Mouse (Mus musculus) gastrocnemius, postnatal 4 days (tissue): ENCODE data around the gene Morc2a. TPM values are rescaled to one million over a fixed set of nuclear protein-coding genes. Genes with fewer than 3 reads are reported as not detected.
"Not testable (repeated sequence)": the region's sequence is repeated elsewhere in the genome, so short reads cannot be mapped to it uniquely, and the experiment has no call there.

Source experiments
- DNase-seq, 2 experiments: peaks; one replicate each; pipeline ENCODE4 v3.0.0; 2021 to 2022; ENCODE audit warnings: low spot score in 2 of 2, mixed read lengths in 2 of 2
- long read RNA-seq, 2 experiments: library from polyadenylated mRNA; stranded (forward); transcript quantifications; one replicate each; pipeline ENCODE4 v2.0.0; 2021
- total RNA-seq, 2 experiments: library from RNA; stranded (reverse); gene quantifications; 2 replicates each; pipeline ENCODE4 v1.2.3; 2021

The Morc2a gene
- total RNA-seq: 10 to 100 TPM; 31.3 to 32.1 TPM
- long read RNA-seq, experiment 1, full-length matches to known transcripts: 5 of 15 reads
- long read RNA-seq, experiment 1, partial matches to known transcripts: 5 of 15 reads
- long read RNA-seq, experiment 1, other reads (novel, unspliced or antisense): 5 of 15 reads
- long read RNA-seq, experiment 2, full-length matches to known transcripts: 3 of 13 reads
- long read RNA-seq, experiment 2, partial matches to known transcripts: 4 of 13 reads
- long read RNA-seq, experiment 2, other reads (novel, unspliced or antisense): 6 of 13 reads

DNA sequence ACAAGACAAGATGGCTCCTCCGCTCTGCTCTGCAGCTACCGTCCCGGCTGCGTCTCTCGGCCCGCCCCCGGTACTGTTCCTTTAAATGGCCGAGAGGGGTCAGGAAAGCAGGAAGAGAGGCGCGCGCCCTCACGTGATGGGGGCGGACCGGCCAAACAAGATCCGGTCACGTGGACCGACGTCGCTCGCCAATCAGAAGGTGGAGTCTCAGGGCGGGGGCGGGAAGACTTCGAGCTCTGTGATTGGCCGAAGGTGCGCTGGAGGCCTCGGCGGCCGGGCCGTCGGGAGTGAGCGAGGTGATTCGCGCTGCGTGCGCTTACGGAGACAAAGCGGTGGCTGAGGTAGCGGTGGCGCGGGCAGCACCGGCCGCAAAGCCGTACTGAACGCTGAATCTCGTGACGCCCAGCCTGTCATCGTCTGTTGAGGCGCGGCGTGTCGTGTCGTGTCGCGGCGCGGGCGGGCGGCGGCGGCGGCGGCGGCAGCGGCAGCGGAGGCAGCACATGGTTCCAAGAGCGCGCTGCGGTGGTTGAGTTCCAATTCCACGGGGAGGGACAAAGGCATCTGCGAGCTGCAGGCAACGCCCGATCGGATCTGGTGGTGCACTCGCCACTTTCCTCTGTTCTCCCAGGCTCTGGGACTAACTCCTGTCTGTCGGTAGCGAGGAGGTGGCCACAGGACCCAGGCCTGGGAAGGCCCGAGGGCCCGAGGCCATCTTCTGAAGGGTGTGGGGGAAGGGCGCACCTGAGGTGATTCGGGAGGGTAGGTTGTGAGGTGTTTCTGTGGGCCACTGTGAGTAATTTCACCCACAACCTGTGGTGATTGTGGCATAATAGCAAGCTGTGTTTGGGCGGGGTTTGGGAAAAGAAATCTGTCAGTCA lies at the start of gene Morc2a:
Gene Morc2a, plus strand, starts transcription at position 228 of the 878 bp plus-strand sequence.
- peak; percentile 91 to 95 for DNase-seq

DNA sequence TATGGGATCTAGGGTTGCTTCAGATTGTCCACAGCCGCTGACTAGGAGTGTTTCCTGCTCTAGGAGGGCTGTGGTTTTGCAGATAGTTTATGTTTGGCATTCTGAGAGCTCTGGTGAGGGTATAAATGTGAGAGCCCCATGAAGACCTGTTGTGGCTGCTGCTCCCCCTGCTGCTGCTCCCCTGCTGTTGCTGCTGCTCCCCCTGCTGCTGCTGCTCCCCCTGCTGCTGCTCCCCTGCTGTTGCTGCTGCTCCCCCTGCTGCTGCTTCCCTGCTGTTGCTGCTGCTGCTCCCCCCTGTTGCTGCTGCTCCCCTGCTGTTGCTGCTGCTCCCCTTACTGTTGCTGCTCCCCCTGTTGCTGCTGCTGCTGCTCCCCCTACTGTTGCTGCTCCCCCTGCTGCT lies 47.0 kb upstream of the Morc2a start:
- not testable (repeated sequence) for DNase-seq

DNA sequence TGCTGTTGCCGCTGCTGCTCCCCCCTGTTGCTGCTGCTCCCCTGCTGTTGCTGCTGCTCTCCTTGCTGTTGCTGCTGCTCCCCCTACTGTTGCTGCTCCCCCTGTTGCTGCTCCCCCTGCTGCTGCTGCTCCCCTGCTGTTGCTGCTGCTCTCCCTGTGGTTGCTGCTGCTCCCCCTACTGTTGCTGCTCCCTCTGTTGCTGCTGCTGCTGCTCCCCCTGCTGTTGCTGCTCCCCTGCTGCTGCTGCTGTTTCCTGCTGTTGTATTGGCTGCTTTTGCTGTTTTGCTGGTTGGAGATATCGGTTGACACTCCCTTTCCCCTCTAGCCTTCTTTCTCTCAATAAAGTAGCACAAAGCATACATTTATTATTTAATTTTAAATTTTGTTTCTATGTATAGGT lies 46.3 kb upstream of the Morc2a start:
- peak in 1 of 2 experiments; percentile 17 for DNase-seq

DNA sequence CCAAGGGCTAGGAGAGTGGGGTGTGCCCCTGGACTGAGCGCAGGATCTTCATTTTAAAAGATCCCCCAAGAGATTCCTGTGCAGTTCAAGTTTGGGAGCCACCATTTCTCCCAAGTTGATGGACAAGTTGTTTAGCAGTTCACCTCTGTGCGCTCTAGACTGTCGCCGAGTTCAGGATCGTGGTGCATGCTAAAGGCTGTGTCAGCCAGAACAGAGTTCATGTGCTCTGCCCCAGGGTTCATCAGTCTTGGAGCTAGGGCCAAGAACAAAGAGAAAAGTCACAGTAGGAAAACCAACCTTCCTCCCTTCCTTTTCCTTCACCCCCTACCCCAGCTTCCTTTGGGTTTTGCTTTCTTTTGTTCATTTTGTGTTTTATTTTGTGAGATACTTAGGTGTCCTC lies 42.5 kb upstream of the Morc2a start:
- no peak for DNase-seq

DNA sequence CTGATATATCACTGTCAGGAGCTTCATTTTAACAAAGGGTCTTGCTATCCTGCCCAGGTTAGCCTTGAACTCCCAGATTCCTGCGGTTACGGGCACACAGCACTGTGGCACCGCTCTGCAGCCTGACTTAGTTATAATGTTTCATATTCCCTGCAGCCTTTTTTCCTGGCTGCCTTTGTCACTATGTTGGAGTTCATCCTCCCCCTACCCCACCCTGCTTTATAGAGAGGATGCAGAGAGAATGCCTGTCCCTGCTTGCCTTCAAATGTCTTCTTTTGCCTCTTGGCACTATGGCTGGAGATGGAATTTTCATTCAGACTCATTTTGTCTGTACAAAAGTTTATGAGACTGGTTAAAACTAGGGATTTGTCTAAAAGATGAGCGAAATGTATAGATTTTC lies 33.4 kb upstream of the Morc2a start:
- DNase-seq: no peak

DNA sequence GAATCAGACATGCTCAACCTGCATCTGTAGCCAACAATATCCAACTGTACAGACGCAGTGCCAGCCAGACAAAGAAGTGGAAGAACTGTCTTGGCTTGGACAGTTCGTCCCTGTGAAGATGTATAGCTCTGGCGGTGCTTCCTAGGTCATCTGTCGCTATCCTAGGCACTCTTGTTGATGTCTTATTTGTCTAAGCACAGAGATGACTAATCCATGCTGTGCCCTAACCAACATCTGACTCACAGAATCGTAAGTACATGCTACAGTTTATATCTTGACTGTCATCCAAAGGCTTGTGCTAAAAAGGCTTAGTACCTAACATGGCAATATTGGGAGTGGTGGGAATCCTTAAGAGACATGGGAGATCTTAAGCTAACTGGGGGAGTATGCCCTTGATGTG lies 26.2 kb upstream of the Morc2a start:
- no peak for DNase-seq

DNA sequence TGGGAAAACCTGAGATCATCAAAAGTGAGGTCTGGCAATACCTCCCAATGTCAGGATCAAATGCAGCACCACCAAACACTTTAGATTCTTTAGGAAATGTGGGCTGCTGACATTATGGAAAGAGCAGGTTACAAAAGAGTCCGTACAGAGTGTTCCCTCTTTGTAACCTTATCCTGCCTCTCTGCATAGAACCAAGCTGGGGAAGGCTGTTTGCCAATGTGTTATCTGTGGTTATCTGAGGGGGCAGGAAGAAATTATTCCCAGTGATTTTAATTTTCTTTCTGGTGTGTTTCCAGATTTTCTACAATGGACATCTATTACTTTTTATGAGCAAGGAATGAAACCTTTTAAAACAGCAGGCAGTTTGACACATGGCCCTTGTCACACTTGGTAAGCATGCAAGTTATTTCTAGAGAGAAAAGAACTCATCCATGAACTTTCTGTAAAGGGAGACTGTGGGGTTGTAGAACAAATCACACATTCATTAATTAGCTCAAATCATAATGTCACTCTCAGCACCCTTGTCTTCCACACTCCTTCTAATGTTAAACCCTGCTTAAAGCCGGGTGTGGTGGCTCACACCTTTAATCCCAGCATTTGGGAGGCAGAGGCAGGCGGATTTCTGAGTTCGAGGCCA lies 24.5 kb upstream of the Morc2a start:
- DNase-seq: no peak

DNA sequence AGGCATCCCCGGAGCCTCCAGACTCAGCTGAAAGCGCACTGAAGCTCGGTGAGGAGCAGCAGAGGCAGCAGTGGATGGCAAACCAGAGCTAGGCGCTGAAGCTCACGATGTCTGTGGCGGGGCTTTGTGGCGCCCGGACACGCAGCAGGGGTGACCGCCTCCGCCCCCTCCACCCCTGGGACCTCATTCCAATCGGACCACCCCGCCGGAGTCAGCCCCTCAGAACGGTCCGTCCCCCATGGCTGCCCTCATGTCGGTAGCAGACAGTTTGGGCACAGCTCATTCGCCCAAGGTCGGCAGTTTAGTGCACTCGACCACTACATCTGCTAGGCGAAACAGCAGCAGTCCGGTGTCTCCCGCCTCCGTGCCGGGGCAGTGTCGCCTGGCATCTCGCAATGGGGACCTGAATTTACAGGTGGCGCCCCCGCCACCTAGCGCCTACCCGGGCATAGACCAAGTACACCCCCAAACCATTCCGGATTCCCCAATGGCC lies 19.9 kb upstream of the Morc2a start:
- peak; percentile 13 to 20 for DNase-seq

DNA sequence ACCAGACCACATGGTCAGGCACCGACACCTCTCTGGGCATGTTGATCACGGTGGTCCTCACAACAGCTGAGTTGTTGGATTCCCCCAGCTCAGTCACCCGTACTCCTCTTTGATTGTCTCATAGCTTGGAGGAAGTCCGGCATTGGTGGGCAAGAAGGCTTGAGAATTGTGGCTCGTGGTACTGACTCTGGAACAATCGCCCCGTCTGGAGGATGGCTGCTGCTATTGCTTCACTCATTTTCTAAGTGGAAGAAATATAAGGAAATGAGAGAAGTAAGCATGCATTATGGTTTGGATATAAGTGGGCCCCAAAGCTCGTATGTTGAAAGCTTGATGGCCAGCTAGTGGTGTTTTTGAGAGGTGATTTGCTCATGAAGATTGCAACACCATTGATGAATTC lies 15.7 kb upstream of the Morc2a start:
- not testable (repeated sequence) for DNase-seq

DNA sequence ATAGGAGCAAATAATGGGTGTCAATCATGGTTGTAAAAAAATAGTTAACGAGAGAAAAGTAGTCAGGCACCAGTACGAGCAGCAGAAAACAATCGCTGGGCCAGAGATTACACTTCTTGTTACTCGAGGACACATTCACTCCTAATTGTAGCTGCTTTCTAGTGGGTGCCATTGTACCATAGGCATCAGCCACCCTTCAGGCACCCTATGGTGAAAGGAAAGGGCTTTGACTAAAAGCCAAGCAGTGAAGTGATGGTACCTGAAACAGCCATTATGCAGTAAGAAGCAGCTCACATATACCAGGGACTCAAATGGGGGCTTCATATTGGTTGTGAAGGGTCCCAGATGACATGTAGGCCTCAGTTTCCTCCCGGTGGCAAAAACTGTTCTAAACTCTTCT lies 1.3 kb upstream of the Morc2a start:
- no peak for DNase-seq

DNA sequence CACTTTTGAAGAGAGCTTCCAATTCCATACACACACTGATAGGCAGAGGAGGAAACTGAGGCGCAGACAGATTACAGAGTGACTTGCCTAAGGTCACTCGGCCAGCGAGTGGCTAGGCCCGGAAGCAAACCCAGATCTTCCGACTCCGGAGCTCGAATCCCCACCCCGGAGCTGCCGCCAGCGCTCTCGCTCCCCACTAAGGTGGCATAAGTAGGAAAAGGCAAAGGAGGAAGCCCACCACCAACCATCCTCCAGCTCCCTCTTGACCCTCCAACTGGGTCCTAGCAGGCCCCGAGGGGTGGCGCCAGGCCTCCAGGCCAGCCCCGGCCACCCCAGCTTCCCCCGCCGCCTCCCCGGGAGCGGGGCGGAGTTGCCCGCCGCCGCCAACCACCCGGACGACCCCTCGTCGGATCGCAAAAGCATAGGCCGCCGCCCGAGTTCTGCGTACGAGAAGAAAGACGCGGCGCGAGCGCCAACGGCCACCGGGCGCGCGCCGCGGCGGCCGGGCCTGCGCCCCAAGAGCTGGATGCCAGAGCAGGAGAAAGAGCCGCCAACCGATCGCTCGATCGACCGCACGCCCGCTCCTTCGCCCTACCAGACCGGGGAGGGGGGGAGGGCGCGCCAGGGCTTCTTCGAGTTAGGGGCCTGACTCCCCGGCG lies 557 bp upstream of the Morc2a start:
- DNase-seq: peak in 1 of 2 experiments; percentile 38

DNA sequence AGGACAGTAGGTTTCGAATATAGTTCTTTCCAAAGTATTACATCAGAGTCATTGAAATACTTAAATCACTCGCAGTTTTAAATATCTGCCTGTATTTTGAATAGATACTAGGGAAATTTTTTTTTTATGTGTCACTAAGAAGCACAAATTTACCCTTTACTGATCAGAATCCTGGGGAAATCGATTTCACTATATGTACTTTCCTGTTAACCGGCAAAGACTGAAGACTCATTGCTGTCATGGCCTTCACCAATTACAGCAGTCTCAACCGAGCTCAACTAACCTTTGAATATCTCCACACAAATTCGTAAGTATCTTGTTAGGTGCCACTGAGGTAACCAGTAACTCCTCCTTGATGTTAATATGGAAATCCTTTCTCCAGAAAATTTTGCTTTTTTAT lies 1.1 kb downstream of the Morc2a start:
- DNase-seq: no peak

DNA sequence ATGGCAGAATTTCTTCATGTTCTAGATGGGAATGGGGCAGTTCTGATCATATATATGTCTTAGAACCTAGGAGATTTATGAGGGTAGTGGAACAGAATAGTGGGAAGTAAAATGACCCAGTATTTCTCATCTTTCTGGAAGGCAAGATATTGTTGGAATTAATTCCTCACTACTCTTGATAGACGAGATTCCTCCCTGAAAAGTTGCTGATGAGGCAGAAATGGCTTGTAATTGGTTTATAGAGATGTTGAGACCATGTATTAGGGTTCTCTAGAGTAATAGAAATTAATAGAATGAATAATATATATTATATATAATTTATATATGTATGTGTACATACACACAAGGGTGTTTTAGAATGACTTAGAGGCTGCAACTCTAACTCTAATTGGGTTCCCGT lies 13.0 kb downstream of the Morc2a start:
- DNase-seq: no peak

DNA sequence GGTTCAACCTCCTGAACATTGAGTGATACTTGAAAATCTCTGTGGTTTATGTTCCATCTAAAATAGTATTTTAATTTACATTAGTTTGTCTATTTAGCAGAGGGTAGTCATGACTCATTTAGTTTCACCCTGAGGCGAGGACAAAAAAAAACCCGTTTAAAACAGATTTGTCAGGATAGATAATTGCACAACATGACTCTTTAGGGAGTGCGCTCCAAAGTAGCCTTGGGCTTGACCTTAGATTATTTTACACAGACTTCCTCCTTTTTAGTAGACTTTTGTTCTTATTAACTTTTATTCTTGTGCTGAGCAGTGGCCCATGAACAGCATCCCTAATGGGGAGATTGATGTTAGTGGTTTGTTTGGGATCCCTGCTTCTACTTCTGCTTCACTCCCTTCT lies 18.5 kb downstream of the Morc2a start:
- DNase-seq: no peak

DNA sequence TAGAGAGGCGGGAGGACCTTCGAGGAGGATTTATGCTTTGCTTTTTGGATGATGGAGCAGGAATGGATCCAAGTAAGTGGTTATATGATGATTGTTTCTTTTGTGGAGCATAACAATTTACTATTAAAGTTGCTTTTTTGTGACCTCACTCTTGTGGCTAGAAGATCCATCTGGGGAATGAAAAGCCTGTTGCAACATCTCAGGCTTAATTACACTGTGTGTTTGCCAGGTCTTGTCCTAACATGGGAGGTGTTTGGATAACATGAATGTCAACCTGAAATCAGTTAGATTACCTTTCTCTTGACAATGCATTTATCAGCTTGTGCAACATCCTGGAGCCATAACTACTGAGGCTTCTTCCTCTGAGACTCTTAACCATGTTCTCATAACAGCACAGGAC lies 19.8 kb downstream of the Morc2a start:
- DNase-seq: no peak

DNA sequence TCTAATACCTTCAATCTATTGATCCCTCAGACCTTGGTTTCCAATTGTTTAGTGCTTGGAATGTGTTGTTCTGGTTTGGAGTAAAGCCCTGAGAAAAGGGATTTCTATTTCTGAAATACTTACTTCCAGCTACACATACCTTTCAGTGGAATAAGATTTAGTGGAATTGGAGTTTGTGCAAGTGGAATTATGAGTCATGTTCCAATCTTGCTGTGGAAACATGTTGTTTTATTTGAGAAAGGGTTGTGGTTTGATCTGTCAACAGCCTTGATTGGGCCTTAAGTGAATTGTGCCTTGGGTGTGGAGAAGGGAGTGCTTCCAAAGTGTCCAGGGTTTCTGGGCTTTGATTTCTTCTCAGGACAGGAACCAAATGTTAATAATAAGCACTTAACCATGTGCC lies 20.9 kb downstream of the Morc2a start:
- no peak for DNase-seq

DNA sequence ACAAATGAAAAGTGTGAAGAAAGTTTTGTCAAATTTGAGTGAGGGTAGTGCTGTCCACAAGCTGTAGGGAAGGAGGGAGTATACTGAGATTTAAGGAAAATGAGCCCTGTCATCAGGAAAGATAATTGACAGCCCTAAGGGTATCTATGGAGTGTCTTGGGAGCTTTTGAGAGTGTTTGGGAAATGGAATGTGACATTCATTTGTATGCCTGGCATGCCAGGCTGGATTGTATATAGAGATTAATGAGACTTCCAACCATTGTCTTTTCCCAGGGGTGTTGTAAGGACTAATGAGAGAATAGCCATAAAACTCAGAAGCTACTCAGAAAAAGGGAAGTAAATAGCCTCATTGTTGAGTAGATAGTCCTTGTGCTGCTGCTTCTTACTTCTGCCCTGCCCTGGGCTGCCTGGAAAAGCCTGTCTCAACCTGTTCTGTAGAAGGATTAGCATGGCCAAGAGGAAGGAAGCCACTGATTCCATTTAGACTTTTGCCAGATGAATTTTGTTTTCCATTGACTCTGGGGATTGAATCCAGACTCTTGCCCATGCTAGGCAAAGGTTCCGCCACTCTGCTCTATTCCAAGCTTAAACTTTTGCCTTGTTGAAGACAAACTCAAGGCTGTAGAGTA lies 22.1 kb downstream of the Morc2a start:
- DNase-seq: no peak

DNA sequence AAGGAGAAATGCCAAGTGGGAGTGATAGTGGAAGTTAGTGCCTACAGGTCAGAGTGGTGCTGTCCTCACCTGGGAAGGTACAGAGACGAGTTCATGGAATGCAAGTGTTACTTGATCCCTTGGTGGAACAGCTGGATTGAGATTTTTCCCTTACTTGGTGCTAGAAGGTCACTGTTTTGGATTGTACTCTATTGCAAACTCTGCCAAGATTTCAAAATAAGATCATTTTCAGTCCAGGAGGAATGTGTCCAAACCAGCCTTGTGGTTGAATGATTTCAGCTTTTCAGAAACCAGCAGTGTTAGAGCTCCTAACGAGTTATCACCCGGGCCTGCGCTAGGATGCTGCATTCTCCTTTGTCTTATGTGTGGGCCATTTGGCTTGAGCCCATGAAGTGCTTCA lies 25.6 kb downstream of the Morc2a start:
- no peak for DNase-seq

DNA sequence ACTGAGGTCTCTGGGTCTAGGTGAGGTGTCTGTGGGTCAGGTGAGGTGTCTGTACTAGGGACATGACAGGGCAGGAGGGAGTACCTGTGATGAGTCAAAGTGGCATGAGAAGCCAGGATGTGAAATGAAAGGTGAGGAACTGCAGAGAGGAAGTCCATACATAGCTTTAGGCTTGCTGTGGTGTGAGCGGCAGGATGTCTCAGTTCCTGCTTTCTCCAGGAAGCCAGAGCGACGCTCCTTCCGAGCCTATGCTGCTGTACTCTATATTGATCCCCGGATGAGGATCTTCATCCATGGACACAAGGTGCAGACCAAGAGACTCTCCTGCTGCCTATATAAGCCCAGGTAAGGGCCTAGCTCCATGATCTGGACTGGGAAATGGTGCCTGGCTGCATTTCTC lies 27.4 kb downstream of the Morc2a start:
- DNase-seq: no peak

DNA sequence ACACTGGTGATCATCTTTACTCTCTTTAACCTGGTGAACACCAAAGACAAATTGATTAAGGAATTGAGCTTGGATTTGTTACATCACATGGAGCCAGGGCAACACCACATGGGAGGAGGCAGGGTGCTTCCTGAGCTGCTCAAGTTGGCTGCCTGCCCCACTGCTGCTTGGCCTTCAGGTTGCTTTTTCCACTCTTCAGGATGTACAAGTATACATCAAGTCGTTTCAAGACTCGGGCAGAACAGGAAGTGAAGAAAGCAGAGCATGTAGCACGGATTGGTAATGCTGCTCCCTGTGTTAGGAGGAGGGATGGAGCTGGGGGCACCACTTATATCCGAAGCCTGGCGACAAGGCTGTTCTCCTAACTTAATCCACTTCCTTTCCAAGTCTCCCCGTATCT lies 28.2 kb downstream of the Morc2a start:
- no peak for DNase-seq

DNA sequence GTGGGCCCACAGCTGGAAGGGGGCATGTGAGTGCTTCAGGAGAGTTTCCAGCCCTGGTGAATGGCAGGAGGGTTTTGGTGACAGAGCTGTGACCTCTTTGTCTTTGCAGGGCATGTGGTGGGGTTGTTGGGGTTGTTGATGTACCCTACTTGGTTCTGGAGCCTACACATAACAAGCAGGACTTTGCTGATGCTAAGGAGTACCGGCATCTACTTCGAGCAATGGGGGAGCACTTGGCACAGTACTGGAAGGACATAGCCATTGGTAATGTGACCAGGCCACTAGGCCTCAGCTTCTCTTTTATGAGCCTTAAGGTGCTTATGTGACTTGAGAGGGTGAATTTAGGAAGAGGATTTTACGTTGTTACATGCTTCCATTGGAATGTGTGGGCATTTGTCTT lies 30.8 kb downstream of the Morc2a start:
- no peak for DNase-seq
